Mouse (Mus musculus): ENCODE results near the gene Rbp3.

Gene Rbp3

DNA sequence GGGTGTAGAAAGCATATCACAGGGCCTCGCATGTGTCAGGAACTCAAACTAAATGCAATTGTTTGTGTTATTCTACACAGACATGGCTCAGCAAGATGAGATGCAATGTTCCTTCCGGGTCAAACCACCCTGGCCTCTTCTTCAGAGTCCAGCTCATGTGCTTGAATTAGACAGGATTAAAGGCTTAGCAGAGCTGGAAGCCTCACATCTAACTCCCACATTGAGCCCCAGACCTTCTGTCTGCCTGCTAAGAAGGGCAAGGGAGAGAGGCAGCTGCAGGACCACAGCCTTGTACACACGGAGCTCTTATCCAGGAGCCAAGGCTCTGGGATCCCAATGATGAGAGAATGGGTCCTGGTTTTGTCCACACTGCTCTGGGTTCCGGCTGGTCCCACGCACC is at the start of gene Rbp3:
Gene Rbp3, plus strand, starts transcription at position 243 of the 400 bp plus-strand sequence.
- no peak for DNase-seq

DNA sequence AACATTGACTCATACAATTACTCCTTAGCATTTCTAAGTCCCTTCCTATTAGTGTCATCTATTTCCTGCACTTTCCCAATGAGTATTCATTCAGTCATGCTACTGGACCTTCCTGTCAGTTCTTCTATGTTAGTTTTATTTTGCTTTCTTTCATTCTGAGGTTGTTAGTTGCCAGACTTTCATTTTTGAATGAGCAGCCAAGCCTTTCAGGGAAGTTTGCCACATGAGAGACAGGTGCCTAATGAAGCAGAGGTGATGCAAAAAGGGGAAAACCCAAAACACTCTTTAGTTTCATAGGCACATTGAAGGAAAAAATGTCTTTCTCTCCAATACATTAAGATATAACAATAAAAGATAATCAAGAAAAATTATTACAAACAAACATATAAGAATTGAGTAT is 49.0 kb upstream of the Rbp3 start:
- DNase-seq = no peak

DNA sequence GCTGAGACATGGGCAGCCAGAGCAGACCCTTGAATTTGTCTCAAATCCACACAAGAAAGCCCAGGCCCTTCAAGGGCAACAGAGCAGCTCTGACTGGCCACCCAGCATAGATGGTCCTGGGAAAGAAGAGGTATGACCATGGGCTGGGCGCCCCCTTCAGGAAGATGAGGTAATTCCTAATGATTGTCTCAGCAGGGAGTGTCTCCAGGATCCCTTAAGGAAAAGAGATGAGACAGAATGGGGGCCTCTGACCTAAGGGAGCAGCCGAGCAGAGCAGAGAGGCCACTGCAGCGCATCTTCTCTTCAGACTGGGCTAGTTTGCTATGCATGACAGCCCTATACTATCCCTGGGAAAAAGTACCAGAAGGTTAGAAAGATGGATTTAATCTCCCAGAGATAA is 40.1 kb upstream of the Rbp3 start:
- peak; percentile 77 for DNase-seq

DNA sequence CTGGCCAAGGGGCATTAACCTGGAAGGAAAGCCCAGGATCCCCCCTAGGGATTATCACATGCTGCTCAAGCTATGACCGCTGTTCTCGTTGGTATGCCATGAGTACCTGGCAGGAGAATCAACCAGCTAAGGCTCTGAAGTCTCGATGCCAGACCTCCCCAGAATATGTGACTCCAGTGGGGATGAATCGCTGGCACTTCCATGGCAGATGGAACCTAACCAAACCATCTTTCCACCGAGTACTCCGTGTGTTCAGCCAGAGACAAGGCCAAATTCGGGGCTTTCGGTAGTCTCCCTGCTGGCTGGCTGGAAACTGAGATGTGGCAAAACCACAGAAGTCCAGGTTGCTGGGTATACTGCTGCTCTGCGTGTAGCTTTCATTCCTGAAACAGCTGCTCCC is 39.6 kb upstream of the Rbp3 start:
- DNase-seq = no peak

DNA sequence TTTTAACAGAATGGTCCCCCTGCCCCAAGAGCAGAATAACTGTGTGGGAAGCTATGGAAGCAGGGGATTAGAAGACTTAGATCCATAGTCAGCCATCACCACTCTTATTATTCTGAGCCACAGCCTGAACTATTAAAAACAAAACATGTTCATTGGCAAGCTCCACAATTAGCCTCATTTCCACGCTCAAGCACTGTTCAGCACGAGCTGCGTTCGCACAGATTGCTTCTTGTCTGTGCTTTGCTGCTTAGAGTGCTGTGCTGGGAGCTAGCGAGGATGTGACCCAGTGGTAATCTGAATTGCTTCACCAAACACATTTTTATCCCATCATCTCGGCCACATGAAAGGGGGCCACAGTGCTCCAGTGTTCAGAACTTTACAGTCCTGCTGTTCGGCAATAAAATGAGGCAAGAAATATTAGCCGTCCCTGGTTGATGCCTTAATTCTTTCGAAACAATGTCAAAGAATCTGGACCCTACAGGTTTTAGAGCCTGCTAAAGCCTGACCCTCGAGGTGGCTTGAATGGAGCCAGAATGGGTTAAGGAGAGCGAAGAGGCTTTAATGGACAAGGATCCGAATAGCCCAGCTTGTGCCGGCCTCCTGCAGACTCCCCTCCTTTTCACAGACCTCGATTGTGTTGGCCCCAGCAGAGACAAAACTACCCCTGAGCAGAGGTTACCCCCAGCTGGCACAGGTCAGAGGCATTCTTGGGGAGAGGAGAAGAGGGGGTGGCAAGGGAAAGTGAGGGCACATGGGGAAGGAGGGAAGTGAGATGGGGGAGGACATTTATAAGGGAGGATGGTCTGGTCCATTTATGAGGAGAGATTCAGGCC is 32.9 kb upstream of the Rbp3 start:
- no peak for DNase-seq

DNA sequence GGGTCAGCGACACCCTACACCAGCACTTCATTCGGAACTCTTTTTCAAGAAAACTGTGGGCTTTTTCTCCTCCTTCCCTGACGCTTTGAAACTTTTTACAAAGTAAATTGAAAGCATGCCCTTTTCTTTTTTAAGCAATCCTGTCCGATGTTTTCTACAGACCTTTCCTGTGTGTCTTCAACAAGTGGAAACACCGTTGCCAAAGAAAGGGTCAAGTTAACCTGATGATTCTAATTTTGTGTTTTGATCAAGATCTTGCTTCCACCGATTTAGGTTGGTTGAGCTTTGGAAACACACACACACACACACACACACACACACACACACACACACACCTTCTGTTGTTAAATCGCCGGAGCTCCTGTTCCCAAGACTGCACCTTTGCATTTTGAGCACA is 31.0 kb upstream of the Rbp3 start:
- no peak for DNase-seq

DNA sequence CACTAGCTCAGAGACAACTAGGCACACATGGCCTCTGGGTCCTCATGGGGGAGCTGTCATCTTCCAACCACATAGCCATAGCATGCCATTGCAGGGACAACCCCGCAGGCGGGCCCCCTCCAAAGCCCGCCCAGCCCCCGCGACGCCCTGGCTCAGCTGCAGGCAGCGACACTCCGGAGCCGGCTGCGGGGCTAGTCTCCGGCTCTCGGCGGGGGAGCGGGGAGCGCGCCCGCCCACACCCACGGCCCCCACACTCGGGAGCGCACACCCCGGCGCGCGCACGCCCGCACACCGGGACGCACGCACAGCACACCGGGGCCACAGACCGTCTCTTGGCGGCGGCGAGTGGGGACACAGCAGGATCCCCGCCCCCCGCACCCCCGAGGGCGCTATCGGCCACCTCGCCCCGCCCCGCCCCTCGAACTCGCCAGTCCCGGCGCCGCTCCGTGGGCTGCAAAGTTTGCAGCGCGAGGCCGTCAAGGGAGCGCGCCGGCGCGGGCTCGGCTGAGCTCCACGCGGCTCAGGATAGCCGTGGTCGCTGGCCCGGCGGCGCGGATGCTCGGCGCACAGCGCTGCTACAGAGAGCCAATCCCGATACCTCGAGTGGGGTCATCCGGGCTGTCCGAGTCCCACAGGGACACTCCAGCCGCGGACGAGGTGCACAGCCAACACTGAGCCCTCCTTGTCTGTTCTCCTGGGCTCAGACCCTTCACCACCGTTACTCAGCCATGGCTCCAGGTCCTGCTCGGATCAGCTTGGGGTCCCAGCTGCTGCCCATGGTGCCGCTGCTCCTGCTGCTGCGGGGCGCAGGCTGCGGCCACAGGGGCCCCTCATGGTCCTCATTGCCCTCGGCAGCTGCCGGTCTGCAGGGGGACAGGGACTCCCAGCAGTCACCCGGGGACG is 30.4 kb upstream of the Rbp3 start, which contains the start of gene Gdf10:
Gene Gdf10, plus strand, starts transcription at position 420 of the 903 bp plus-strand sequence.
- DNase-seq = no peak

DNA sequence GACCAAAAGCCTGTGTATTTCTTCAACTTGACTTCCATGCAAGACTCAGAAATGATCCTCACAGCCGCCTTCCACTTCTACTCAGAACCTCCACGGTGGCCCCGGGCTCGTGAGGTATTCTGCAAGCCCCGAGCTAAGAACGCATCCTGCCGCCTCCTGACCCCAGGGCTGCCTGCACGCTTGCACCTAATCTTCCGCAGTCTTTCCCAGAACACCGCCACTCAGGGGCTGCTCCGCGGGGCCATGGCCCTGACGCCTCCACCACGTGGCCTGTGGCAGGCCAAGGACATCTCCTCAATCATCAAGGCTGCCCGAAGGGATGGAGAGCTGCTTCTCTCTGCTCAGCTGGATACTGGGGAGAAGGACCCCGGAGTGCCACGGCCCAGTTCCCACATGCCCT is 21.9 kb upstream of the Rbp3 start:
- DNase-seq = no peak

DNA sequence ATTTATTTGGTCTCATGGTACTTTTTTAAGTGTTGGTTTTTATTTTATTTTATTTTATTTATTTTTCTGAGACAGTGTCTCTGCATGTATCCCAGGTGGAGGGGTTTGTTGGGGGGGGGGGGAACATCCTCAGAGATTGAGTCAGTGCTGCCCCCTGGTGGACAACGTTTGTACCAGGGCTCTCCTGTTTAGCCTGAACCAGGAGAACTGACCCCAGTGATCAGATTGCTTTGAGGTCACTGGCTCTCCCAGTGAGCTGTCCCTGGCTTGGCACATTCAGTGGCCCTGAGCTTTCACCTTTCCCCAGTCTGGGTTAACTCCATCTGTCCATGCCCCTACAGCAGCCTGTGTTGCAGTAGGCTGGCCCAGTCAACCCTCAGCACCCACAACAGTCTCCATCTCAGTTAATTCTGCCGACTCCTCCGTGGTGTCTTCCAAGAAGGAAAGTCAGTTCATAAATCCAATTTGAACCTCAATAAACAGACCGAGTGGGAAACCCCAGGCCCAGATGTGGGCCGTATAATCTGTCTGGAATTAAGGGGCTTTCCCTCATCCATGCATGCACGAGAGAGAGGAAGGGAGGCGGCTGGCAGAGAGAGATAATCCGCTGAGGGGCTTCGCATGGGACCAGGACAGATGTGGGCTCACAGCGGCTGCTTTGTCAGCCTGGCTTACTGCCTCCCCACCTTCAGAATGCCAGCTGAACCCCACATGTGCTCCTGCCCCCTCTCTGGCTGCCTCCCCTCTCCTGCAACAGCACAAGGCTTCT is 20.7 kb upstream of the Rbp3 start:
- peak; percentile 71 for DNase-seq

DNA sequence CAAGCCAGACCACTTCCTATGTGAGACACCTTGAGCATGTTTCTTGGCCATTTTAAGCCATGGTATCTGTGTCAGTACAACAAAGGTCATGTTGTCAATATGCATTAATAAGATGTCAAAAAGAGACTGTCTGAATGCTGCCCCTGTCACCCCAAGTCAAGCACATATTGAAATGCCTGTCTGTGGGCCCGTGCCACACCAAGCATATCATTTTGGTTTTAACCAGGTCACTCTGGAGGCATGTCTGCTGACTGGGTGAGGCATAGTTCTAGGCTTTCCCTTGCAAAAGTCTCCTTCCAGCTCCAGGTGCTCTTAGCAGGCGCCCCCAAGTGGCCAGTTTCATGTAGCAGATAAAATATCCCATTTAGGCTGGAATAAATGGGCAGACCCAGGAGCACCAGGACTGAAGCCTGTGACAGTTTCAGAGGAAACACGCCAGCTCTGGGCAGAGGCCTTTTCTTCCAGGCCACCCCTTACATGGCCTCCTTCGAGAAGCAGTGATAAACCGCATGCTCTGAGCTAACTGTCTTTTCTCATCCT is 20.0 kb upstream of the Rbp3 start:
- DNase-seq = peak; percentile 55

DNA sequence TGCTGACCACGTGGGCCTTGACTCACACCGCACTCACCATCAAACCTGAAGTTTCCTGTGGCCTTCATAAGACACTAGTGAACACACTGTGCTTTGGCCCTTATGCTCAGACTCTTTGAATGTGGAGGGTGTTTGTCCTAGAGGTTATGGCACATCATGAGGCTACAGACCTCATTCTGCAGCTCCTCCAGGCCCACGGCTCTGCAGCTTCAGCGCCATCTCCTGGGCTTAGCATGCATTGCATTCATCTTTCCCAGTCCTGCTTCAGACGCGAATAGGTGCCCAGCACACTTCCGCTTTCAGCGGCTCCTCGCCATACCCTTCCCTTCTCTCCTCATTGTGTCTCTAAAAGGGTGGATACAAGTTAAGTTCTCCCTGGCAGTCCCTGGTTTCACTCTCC is 14.7 kb upstream of the Rbp3 start:
- DNase-seq = peak; percentile 54

DNA sequence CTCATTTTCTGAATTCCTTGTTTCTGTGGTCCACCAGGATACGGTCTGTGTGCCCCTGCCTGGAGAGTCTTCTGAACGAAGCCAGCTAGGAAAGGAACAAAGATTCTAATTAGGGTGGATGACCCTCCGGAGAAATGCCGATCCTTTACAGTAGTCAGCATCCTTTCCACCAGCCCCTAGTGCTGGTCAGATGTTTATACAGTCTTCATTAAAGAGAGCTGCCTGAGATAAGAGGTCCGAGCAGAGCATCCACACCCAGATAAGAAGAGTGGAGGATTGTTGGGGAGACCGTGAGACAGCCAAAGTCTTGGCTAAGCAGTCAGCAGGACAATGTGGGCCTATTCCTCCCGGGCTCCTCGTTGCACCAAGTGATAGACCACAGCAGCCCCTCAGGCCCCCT is 13.1 kb upstream of the Rbp3 start, which contains the start of gene Gdf2:
Gene Gdf2, plus strand, starts transcription at position 301 of the 400 bp plus-strand sequence.
- DNase-seq = no peak

DNA sequence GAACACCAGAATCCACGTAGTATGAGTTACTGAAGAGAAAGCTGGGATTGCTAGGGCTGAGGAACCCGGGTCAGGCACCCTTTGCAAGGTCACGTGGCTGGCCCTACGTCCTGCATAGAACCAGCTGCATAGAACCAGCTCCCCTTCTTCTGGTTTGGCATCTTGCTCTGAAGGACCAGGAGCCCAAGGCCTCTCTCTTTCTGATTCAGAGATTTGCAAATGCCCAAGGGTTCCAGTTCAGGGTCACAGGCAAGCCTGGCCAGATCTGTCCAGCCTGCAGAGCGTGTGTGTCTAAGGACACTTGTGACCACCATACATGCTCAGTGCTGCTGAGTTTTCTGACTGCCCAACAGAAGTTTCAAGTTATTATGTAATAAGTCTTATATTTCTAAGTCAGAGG is 11.6 kb upstream of the Rbp3 start:
- no peak for DNase-seq

DNA sequence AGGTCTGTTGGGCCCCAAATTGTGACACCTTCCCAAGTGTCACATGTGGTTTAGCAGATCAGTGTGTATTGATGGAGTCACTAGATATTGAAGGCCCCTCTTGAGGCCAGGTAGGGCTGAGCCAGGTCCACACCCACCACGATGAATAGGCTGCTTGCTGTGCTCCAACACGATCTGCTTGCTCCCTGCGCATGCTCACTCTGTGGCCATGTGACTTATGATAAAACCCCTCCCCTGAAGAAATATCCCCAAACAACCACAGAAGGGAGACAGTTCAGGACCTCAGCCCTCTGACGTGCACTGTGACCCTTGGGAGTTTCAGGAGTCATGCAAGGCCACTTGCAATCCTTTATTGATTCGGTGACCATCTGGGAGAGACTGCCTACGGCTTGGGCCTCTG is 7.7 kb upstream of the Rbp3 start:
- DNase-seq = no peak

DNA sequence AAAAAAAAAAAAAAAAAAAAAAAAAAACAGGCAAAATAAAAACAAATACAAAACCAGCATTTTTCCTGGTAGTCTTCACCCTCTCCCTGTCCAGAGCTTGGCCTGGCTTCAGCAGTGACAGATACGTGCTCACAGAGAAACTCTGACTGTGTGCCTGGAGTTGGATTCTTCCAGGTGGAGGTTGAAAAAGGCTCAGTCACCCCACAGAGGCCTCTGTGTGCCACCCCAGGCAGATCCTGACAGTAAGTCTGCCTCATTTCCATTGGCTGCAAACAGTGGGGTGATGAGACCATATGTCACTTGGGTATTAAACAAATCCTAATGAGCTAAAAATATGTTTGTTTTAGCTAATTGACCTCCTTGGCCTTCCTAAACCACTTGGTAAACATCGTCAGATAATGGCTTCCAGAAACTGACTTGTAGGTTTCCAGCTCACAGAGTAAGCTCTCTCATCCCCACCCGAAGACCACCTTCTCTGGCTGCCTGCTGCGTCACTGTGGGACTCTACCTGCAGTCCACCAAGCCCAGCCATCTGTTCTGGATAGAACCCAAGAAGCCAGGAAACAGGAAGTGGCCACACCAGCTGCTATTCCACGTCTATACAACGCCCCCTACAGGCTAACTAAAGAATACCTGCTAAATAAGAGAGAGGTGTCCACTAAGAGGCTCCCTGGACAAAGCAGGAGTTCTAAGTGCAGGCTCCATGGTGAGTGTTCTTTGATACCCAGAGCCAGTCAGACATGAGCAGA is 1.4 kb upstream of the Rbp3 start:
- DNase-seq = no peak

DNA sequence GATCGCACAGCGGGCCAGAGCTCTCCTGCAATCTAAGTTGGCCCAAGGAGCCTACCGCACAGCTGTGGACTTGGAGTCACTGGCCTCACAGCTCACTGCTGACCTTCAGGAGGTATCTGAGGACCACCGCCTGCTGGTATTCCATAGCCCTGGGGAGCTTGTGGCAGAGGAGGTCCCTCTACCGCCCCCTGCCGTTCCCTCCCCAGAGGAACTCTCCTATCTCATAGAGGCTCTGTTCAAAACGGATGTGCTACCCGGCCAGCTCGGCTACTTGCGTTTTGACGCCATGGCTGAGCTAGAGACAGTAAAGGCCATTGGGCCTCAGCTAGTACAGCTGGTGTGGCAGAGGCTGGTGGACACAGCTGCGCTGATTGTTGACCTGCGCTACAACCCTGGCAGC is 2.3 kb downstream of the Rbp3 start:
- no peak for DNase-seq

DNA sequence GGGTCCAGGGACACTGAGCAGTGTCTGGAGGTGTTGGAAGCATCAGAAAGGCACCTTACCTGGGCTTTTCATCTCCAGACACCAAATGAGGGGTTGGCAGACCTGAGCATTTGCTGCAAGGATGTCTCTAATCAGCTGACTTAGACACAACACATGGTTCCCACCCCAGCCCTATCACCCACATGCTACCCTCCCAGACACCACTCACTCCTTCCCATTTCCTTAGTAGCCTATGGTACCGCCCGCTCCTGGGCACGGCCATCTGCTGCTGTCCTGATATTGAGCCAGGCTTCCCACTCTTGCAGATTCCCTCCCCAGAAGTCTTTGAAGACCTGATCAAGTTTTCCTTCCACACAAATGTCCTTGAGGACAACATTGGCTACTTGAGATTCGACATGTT is 4.4 kb downstream of the Rbp3 start:
- no peak for DNase-seq

DNA sequence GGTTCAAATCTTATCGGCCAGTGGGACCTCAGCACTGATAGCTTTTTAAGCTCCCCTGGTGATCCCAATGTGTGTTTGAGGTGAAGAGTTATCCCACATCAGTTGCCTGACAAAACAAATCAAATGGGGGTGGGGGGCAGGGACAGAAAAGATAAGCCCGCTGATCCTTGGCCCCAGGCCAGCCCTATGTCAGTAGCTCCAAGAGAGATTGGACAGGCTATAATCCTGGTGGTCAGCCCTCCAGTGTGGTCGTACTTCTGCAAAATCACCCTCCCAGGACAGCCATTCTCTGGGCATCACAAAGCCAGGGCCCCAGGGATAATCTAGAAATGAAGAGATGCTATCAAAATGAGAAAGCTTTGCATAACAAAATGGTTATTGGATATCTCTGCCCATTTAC is 5.0 kb downstream of the Rbp3 start:
- no peak for DNase-seq

DNA sequence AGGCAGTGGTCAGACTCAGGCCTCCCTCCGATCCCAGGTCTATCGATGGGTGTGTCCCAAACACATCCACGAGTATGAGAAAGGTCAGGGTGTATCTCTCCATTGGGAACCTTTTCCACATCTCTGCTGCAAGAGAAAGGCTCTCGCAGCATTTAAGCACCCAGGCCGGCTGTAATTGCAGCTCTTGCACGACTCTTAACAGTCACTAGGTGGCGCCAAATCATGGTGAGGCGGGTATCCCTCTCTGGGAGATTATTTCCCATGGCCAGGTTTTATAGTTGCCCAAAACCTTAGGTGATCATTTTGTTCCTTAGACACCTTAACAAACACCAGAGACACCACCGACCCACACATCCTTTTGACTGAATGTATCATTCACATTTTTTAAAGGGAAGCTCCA is 5.5 kb downstream of the Rbp3 start:
- peak; percentile 40 for DNase-seq

DNA sequence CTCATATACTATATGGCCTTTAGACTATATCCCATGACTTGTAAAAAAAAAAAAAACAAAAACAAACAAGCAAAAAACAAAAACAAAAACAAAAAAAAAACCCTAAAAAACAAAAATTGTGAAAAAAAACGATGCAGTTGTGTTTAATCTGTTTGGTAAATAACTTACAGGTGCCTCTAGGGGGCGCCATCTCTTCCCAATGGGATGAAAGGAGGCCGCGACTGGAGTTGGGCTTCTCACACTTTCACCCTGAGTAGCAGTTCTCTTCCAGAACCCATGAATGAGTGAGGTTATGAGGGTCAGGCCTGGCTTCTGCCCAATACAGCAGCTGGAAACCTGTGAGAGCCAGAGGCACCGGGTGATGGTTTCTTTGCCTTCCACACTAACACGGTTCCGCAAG is 11.9 kb downstream of the Rbp3 start:
- no peak for DNase-seq

DNA sequence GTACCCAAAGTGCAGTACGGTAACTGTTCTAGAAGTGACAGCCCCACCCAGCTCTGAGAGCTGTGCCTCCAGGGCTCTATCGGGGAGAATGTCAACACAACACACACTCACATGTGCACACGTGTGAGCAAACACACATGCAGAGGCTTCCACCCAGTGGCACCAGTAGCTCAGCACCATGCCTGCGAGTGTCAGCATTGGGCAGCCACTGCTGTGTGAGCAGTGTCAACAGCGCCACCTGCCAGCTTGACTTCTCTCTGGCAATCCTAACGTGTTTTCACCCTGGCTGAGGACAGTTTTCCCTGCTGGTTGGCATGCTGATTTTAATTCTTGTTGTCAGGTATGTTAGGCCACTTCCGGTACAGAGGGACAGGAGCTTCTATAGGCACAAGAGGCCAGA is 18.9 kb downstream of the Rbp3 start:
- no peak for DNase-seq

DNA sequence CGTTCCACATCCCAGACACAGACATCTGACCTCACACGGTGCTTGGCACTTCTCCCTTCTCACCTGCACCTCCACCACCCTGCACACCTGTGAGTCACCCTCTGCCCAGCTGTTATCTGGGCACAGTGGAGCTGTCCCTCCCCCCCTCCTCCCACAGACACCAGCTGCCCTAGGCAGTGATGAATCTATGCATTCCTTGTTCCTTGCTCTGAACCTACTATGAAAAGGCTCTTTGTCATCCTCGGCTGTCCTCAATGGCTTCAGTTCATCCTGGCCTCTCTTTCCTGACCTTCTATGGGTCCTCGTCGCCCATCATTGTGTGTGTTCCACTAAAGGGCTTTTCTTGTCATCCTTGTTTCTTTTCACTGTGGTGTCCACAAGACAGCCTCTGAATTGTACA is 20.9 kb downstream of the Rbp3 start:
- DNase-seq = no peak
